Mouse (Mus musculus): Measurements from ENCODE around the gene Adam10.

Adam10 gene

GRCm38 (mm10) chr9:70794643-70795438 is 116.0 kb downstream of the Adam10 start:
- 54% methylated on average over 15 of the region's 15 CpGs for WGBS

GRCm38 (mm10) chr9:70795439-70795757 is 116.6 kb downstream of the Adam10 start:
- 50% methylated on average over 2 of the region's 2 CpGs for WGBS

DNA sequence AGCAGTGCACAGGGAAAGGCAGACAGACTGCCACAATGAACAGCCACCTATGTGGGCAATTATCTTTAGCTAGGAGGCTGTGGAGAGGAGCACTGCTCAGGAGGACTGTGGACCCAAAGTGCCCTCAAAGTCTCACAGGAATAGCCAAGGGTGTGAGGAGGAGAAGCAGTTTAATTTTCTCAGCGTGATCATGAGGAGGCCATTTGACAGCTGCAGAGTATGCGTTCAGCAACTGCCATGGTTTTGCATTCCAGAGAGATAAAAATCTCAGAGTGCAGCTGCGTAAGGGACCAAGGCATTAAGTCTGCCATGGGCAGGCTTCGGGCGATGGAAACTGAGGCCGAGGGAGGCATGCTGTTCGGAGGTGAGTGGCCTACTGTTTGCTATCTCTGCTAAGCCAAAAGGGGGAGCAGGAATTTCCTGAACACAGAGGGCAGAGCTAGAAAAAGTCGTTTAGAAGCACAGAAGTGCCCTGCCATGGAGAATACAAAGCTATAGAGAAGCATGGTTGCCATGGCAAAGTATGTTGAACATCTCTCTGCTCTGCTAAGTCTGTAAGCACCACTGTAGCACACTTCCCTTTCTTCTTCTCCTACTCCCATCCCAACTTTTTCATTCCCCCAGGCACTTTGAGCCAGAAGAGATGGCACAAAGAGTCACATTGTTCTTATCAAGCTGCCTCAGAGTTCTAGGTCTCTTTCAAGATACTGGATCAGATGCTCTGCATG is 122.0 kb downstream of the Adam10 start:
- WGBS, result 56% methylated on average over 8 of the region's 8 CpGs

GRCm38 (mm10) chr9:70801761-70802160 is 123.0 kb downstream of the Adam10 start:
- WGBS, result 93% methylated on average over 3 of the region's 3 CpGs

DNA sequence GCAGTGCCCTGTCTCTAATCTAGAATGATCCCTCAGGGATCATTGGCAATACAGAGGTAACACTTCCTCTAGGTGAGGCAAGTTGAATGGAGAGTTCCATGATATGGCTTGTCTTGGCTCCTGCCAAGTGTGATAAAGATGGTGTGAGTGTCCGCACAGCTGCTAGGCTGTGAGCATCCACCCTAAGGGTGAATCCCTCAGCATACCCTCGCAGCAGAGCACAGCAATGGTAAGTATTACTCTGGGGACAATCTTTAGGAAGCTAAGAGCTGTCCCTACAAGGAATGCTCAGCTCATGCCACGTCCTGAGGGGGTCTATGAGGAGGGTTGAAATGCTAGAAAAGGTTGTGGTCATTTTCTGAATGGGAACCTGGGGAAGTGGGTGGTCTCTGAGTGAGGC is 124.0 kb downstream of the Adam10 start:
- WGBS, result 92% methylated on average over 3 of the region's 3 CpGs

DNA sequence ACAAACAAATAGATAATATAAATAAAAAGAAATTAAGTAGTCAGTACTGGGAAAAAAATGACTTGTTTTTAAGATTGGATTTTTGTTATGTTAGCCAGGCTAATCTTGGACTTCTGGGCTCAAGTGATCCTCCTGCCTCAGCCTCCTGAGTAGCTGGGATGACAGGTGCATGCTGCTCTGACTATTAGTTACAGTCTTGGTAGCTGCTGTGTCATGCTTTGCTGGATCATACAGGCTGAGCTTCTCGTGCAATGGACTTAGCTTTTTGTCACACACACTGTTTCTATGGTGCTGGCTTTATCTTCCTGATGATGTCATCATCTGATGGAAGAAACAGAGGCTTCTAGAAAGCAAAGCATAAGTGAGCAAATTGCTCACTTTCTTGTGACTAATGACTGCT is 127.3 kb downstream of the Adam10 start:
- WGBS, result 55% methylated on average over 1 of the region's 1 CpGs

DNA sequence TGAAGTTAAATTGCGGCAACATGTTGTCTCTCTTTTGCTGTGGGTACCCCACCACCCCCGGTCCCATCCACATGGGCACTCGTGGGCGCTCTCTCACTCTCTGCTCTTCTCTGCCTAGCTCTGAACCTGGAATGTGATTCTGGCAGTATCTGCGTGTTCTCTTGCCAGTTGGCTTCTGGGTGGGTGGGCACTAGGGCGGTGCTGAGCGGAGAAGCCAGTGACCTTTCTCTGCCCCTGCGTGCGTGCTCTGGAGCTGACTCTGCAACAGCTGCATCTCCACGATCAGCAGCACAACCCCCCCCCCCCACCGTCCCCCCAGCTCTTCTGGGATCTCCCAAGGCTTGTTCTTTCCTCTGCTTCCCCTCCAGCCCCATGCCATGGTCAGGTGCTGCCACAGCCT is 128.9 kb downstream of the Adam10 start:
- 77% methylated on average over 11 of the region's 11 CpGs for WGBS

DNA sequence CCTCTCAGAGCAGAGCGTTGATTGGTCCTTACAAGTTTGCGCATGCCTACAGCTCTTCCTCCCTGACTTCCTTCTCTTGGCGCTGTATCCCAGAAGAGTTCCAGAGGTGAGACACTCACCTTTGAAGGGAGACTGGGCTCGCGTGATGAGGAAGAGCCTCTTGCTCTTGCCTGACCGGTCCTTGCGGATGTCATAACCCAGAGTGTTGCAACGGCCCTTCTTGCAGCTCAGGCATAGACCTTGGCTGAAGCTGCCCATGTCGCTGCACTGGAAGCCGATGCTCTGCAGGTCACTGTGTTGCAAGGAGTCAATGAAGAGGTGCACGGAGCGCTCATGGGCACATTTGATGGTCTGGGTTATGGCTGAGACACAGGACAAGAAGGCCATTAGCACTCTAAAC is 133.8 kb downstream of the Adam10 start:
- 97% methylated on average over 12 of the region's 12 CpGs for WGBS

DNA sequence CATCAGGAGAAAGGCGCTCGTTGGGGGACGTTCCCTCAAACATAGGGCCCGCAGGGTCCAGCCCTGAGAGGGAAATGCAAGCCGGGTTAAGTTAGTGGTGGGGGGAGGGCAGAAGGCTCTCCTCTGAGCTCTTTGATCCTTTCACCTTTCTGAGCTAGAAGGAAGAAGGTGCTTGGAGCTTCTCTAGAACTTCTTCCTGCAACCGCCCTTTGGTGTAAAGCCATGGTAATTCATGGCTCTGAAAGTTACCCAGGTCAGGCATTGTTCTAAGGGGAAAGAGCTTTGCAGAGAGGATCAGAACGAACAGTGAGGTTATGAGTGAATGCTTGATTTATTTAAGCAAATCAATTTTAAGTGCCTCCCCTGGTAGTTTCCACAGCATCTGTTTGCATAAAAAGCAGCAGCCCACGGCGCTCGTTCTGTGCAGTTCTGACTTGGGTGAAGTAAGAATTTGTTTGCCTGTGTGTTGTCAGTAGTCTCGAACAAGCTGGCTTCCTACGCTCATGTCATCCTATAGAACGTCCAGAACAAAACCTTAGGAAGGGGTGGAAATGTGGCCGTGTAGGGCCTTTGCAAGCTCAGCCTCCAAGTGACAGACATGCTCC is 138.0 kb downstream of the Adam10 start:
- 63% methylated on average over 14 of the region's 14 CpGs for WGBS

GRCm38 (mm10) chr9:70817396-70817795 is 138.6 kb downstream of the Adam10 start:
- WGBS, result 38% methylated on average over 1 of the region's 1 CpGs

- WGBS, result 91% methylated on average over 14 of the region's 14 CpGs
Observed at GRCm38 (mm10) chr9:70818739-70819138, 139.9 kb downstream of the Adam10 start.

- 92% methylated on average over 3 of the region's 3 CpGs for WGBS
Observed at GRCm38 (mm10) chr9:70824103-70824502, 145.3 kb downstream of the Adam10 start.

- WGBS, result 97% methylated on average over 6 of the region's 6 CpGs
Observed at GRCm38 (mm10) chr9:70827911-70828310, 149.1 kb downstream of the Adam10 start.

Data from cerebral cortex, adult 2 months (tissue).